Mouse (Mus musculus) left cerebral cortex, adult 8-10 months (tissue): ENCODE data around the gene Fam50a. TPM values are rescaled to one million over a fixed set of nuclear protein-coding genes. Genes with fewer than 3 reads are reported as not detected.

ENCODE experiments used
- DNase-seq, 2 experiments: peaks; one replicate each; pipeline ENCODE4 v3.0.0; 2022; ENCODE audit warnings: low spot score in 2 of 2
- total RNA-seq, 4 experiments: library from RNA; stranded (reverse); gene quantifications; 2 replicates each; pipeline ENCODE4 v1.2.4; 2022

Gene Fam50a
- 10 to 100 TPM; 31.3 to 37.6 (median 33.6) TPM for total RNA-seq

- DNase-seq = peak; percentile 66 to 88
Measured at GRCm38 (mm10) chrX:74312540-74313464, at the start of gene Fam50a. Fam50a (plus strand) TSS chrX:74313033.

GRCm38 (mm10) chrX:74269736-74270061 is 43.1 kb upstream of the Fam50a start:
- DNase-seq = no peak

GRCm38 (mm10) chrX:74270062-74270901 is 42.6 kb upstream of the Fam50a start, which contains the start of gene Rpl10:
Rpl10 (plus strand) TSS chrX:74270812.
- peak; percentile 68 to 95 for DNase-seq

DNA sequence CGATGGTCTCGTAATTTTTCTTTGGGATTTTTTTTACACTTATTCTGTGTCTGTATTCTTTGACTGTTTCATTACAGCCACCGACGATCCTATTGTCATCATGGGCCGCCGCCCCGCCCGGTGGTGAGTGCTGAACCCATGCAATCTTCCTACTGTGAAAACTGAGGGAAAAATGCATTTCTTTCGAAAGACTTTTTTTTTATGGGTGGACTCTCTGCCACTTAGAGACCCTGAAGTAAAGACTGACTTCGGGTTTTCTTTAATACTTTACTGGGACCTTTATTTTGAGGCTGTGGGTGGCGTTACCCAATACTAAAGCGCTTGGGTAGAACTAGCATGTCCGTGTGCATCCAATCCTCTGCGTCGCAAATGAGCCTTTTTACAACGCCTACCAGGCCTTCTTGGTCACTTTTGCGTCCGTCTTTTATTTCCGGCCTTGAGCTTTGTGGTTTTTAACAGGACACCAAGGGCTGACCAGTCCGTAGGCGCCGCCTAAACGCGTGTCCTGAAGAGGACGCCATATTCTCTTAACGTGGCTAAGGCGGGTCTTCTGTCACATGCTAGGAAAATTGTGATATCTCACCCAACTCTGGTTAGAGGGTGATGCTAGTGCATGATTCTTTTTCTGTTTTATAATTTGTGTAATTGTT is 41.8 kb upstream of the Fam50a start:
- peak in 1 of 2 experiments; percentile 12 for DNase-seq

DNA sequence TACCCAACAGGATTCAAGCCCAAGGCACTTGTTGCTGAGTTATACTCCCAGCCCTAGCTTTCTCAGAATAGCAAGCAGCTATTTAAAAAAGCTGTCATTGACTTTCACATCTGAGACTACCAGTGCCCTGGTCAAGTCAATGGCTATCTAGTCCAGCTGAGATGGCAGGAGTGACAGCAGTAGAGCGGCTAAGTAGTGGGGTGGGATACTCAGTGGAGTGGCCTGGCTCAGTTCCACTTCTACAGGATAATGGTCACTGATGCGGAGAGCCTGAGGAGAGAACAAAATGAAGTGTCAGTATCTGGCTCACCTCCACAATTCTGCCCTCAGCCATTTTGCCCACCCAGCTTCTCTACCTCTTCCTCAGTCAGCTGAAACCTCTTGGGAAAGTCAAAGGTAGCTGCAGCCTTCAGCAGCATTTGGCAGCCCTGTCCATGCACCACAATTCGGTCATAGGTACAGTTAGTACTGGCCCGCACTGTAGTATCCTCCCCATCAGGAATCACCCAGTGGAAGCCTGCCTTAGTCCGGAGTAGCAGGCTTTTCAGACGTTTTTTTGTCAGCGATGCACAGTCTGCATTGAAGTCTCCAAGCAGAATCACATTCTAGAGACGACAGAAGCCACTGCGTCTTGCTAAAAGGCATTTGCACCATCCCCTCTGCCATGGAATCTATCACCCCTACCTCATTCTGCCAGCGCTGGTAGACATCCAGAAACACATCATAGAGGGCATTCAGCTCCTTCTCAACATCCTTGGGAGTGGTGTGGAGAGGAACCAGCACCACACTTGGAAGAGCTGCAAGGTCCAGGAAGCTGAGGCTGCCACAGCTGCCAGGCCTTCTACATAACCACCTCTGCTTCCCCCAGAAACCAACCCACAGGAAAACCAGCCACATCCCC is 39.2 kb upstream of the Fam50a start:
- DNase-seq = no peak

DNA sequence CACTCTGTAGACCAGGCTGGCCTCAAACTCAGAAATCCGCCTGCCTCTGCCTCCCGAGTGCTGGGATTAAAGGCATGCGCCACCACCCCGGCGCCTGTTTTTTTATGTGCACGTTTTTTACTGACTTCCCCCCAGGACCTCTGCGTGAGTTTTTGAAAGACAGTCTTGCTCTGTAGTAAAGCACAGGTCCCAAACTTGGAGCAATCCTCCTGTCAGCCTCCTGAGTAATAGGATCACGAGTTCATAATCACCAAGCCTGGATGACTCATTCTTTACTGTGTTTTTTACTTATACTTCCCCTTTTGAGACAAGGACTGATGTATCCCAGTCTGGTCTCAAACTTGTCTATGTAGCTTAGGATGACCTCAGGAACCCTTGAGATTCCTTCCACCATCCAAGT is 34.9 kb upstream of the Fam50a start:
- no peak for DNase-seq

- no peak for DNase-seq
Measured at GRCm38 (mm10) chrX:74281041-74281731, 31.6 kb upstream of the Fam50a start.

DNA sequence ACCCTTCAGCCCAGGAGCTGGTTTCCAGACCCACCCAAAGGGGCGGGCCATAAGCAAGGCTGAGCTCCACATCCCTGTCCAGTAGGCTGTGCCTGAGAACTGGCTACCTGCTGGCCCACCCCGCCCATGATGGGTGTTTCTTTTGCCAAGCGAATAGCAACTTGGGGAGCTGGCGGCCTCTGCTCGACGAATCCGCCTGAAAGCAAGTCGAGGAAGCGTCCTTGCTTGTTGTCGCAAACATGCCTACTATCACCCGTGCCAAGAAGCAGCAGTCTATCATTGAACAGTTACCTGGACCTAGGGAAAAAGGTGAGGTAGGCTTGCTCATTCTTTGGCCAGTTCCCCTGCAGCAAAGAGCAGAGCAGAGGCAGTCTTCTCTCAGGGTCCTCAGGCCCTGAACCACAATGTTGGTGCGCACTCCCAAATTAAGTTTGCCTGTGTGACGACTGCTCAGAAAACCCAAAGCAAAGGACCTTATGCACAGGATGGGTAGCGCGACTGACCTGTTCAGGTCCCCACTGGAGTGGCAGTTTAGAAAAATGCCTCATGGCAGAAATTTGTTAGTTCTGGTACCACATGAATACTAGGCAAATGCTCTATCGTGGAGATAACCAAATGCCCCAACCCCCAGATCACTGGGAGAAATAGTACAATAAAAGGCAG is 31.0 kb upstream of the Fam50a start, which contains the start of the genes Taz and Dnase1l1:
TSS of gene Taz (plus strand) at position 181 of the 663 bp plus-strand sequence.
TSS of gene Dnase1l1 (minus strand) at position 606 of the 663 bp plus-strand sequence.
- peak in 1 of 2 experiments; percentile 75 for DNase-seq

- peak; percentile 72 to 83 for DNase-seq
Measured at GRCm38 (mm10) chrX:74282395-74283091, 30.3 kb upstream of the Fam50a start.

DNA sequence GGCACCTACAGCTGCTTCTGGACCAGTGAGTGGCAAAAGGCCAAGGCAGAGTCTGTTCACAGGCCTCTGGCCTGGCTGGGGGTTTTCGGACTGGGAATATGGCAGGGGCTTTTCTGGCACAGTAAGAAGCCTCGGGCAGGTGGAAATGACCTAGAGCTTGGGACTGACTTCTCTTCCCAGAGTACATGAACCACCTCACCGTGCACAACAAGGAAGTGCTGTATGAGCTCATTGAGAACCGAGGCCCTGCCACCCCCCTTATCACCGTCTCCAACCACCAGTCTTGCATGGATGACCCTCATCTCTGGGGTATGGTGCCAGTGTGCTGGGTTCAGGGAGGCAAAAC is 29.8 kb upstream of the Fam50a start:
- no peak for DNase-seq

- DNase-seq = no peak
Measured at GRCm38 (mm10) chrX:74293431-74293830, 19.4 kb upstream of the Fam50a start.

- DNase-seq = peak; percentile 88 to 94
Measured at GRCm38 (mm10) chrX:74296538-74297448, 16.0 kb upstream of the Fam50a start, which contains the start of gene Atp6ap1. Atp6ap1 (plus strand) TSS chrX:74297097.

DNA sequence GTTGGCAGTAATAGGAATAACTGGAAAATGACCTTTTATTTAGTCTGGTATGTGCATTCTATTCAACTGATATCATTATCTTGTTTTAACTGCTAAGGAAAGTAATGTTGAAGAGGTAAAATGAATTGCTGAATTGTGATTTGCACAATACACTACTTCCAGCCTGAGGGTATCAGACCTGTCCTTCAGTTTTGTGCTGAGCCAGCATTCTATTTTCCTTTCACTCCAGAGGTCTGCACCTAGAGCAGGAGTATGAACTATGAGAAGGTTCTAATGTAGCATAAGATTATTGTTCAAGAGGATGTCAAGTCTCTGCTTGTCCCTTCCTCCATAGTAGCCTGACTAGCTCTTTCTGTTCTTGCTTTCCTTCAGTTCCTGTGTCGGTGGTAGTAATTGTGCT is 14.5 kb upstream of the Fam50a start:
- no peak for DNase-seq

DNA sequence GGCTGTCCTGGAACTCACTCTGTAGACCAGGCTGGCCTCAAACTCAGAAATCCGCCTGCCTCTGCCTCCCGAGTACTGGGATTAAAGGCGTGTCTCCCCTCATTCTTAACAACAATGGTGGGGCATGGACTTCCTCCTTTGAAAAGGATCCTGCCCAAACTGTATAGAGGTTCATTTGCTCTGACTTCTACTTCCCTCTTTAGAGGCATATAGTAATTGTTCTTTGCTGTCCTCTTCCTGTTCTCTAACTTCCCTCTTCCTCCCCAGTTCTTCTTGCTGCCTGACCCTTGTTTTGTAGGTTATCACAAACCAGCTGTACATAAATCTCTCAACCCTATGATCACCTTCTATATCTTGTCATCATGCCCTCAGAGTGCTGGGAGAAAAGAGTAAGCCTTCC is 13.1 kb upstream of the Fam50a start:
- DNase-seq = no peak

DNA sequence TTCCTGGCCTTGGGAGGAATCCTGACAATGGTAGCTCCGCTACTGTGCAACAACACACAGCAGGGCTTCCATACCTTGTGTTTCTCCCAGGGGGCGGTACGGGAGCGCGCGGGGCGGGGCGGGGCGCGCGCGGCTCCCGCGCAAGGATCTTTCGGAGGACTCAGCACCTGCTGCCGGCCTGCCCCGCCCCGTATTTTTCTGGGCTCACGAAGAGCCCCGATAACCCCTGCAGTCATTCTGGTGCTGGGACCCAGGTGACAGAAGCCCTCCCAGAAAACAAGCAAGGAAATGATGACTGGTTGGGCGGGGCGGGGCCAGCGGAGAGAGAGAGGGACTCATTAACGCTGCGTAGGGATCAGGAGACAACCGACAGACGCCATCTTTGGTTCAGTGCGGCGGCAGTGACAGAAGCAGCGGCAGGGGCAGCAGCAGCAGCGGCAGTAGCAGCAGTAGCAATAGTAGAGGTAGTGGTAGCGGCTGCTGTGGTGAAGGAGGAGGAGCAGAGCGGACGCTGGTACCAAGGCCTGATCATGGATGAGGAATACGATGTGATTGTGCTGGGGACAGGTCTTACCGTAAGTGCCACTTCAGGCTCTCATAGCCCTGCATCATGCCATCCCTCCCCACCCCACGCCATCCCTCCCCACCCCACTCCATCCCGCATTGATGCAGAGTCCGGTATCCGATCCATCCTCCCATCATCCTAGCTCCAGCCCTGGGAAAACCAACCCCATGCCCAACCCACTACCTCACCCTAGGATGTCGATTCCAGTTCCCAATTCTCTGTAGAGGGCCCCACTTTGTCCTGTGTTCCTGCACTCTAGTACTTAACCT is 7.7 kb upstream of the Fam50a start, which contains the start of gene Gdi1:
TSS of gene Gdi1 (plus strand) at position 132 of the 834 bp plus-strand sequence.
- peak in 1 of 2 experiments; percentile 33 for DNase-seq

GRCm38 (mm10) chrX:74328725-74329161 is 15.9 kb downstream of the Fam50a start, which contains the start of gene Plxna3:
Plxna3 (plus strand) TSS chrX:74329066.
- peak; percentile 26 to 44 for DNase-seq
